Mouse (Mus musculus): ENCODE measurements around the gene Acsl1. TPM values are rescaled to one million over a fixed set of nuclear protein-coding genes. Genes with fewer than 3 reads are reported as not detected.

Gene Acsl1
- total and polyA plus RNA-seq, 2 experiments from 2014 or later = 28.2 to 36.7 TPM

- no peak overlapping the region for H3K4me2 ChIP-seq (ENCODE audit: low read depth, low read length, poor library complexity, severe bottlenecking)
- H3K27ac ChIP-seq (ENCODE audit: low read depth, low read length) = no peak overlapping the region
- no peak overlapping the region for H3K9ac ChIP-seq (replicated peaks; ENCODE audit: low read length, poor library complexity, severe bottlenecking)
- H3K9me3 ChIP-seq (ENCODE audit: low read length) = no peaks in the 10 kb centered on the region
- no peaks in the 10 kb centered on the region for H3K36me3 ChIP-seq (ENCODE audit: insufficient read depth, low read length)
- TF ChIP-seq CTCF (IDR thresholded peaks at IDR 0.05) = no peak
- no peaks in the 10 kb centered on the region for H3K4me1 ChIP-seq (ENCODE audit: insufficient read depth, low read length)
- 86% methylated on average over 7 of the region's 7 CpGs for WGBS
- no peak for DNase-seq (ENCODE audit: low spot score)
- no peak for ATAC-seq (ENCODE audit: low FRiP score)
- no peaks in the 10 kb centered on the region for H3K27me3 ChIP-seq (ENCODE audit: insufficient read depth, low read length)
- H3K4me3 ChIP-seq (ENCODE audit: low read depth, low read length) = no peak overlapping the region
Measured at GRCm38 (mm10) chr8:46566914-46567529, 96.2 kb downstream of the Acsl1 start.

- WGBS = 95% methylated on average over 8 of the region's 8 CpGs
- ATAC-seq (ENCODE audit: low FRiP score) = no peak
- H3K27ac ChIP-seq (ENCODE audit: low read depth, low read length) = no peak overlapping the region
Measured at GRCm38 (mm10) chr8:46567946-46568345, 97.1 kb downstream of the Acsl1 start.

GRCm38 (mm10) chr8:46568942-46569341 is 98.1 kb downstream of the Acsl1 start:
- no peaks in the 10 kb centered on the region for H3K27me3 ChIP-seq (ENCODE audit: insufficient read depth, low read length)
- WGBS = 83% methylated on average over 2 of the region's 2 CpGs
- no peak overlapping the region for H3K27ac ChIP-seq (ENCODE audit: low read depth, low read length)
- no peak overlapping the region for H3K4me2 ChIP-seq (ENCODE audit: low read depth, low read length, poor library complexity, severe bottlenecking)
- DNase-seq (ENCODE audit: low spot score) (peak; percentile 22), ATAC-seq (ENCODE audit: low FRiP score) (no peak)
- 0 out of 2 replicates have a peak, but pooled peaks cover 2% of the 10 kb centered on the region for H3K36me3 ChIP-seq (ENCODE audit: insufficient read depth, low read length)
- no peaks in the 10 kb centered on the region for H3K4me1 ChIP-seq (ENCODE audit: insufficient read depth, low read length)
- H3K9me3 ChIP-seq (ENCODE audit: low read length) = no peaks in the 10 kb centered on the region
- no peak overlapping the region for H3K9ac ChIP-seq (replicated peaks; ENCODE audit: low read length, poor library complexity, severe bottlenecking)
- no peak overlapping the region for H3K4me3 ChIP-seq (ENCODE audit: low read depth, low read length)
- TF ChIP-seq CTCF (IDR thresholded peaks at IDR 0.05) = peak; percentile 67

More at GRCm38 (mm10) chr8:46567946-46568345, 97.1 kb downstream of the Acsl1 start:
- Histone ChIP-seq H3K27me3 (ENCODE audit: insufficient read depth, low read length) (no peaks in the 10 kb centered on the region), H3K4me2 (ENCODE audit: low read depth, low read length, poor library complexity, severe bottlenecking) (no peak overlapping the region), H3K4me1 (ENCODE audit: insufficient read depth, low read length) (no peaks in the 10 kb centered on the region), H3K4me3 (ENCODE audit: low read depth, low read length) (no peak overlapping the region), H3K9ac (replicated peaks; ENCODE audit: low read length, poor library complexity, severe bottlenecking) (no peak overlapping the region), H3K9me3 (ENCODE audit: low read length) (no peaks in the 10 kb centered on the region), H3K36me3 (ENCODE audit: insufficient read depth, low read length) (0 out of 2 replicates have a peak, but pooled peaks cover under 1% of the 10 kb centered on the region)
- DNase-seq (ENCODE audit: low spot score) = no peak
- no peak for TF ChIP-seq CTCF (IDR thresholded peaks at IDR 0.05)

GRCm38 (mm10) chr8:46569659-46570441 is 99.0 kb downstream of the Acsl1 start:
- DNase-seq (ENCODE audit: low spot score) (no peak), ATAC-seq (ENCODE audit: low FRiP score) (no peak)
- WGBS = 91% methylated on average over 19 of the region's 19 CpGs
- Histone ChIP-seq H3K4me2 (ENCODE audit: low read depth, low read length, poor library complexity, severe bottlenecking) (no peak overlapping the region), H3K9me3 (ENCODE audit: low read length) (no peaks in the 10 kb centered on the region), H3K4me1 (ENCODE audit: insufficient read depth, low read length) (no peaks in the 10 kb centered on the region), H3K4me3 (ENCODE audit: low read depth, low read length) (no peak overlapping the region), H3K9ac (replicated peaks; ENCODE audit: low read length, poor library complexity, severe bottlenecking) (no peak overlapping the region), H3K27me3 (ENCODE audit: insufficient read depth, low read length) (no peaks in the 10 kb centered on the region), H3K27ac (ENCODE audit: low read depth, low read length) (no peak overlapping the region), H3K36me3 (ENCODE audit: insufficient read depth, low read length) (0 out of 2 replicates have a peak, but pooled peaks cover 2% of the 10 kb centered on the region)
- no peak for TF ChIP-seq CTCF (IDR thresholded peaks at IDR 0.05)

- 0 out of 2 replicates have a peak, but pooled peaks cover 5% of the 10 kb centered on the region for H3K36me3 ChIP-seq (ENCODE audit: insufficient read depth, low read length)
- no peak for TF ChIP-seq CTCF (IDR thresholded peaks at IDR 0.05)
- no peaks in the 10 kb centered on the region for H3K4me1 ChIP-seq (ENCODE audit: insufficient read depth, low read length)
- no peak overlapping the region for H3K4me3 ChIP-seq (ENCODE audit: low read depth, low read length)
- H3K27ac ChIP-seq (ENCODE audit: low read depth, low read length) = no peak overlapping the region
- H3K9ac ChIP-seq (replicated peaks; ENCODE audit: low read length, poor library complexity, severe bottlenecking) = no peak overlapping the region
- ATAC-seq (ENCODE audit: low FRiP score) (no peak), DNase-seq (ENCODE audit: low spot score) (no peak)
- no peaks in the 10 kb centered on the region for H3K9me3 ChIP-seq (ENCODE audit: low read length)
- 95% methylated on average over 9 of the region's 14 CpGs for WGBS
- H3K4me2 ChIP-seq (ENCODE audit: low read depth, low read length, poor library complexity, severe bottlenecking) = no peak overlapping the region
- H3K27me3 ChIP-seq (ENCODE audit: insufficient read depth, low read length) = no peaks in the 10 kb centered on the region
Measured at GRCm38 (mm10) chr8:46570673-46571072, 99.8 kb downstream of the Acsl1 start.

- 86% methylated on average over 2 of the region's 2 CpGs for WGBS
- no peak for ATAC-seq (ENCODE audit: low FRiP score)
Measured at GRCm38 (mm10) chr8:46573446-46573845, 102.6 kb downstream of the Acsl1 start.

More at GRCm38 (mm10) chr8:46573446-46573845, 102.6 kb downstream of the Acsl1 start:
- no peak for DNase-seq (ENCODE audit: low spot score)
- H3K9ac ChIP-seq (replicated peaks; ENCODE audit: low read length, poor library complexity, severe bottlenecking) = no peak overlapping the region
- no peak overlapping the region for H3K27ac ChIP-seq (ENCODE audit: low read depth, low read length)
- no peak overlapping the region for H3K4me2 ChIP-seq (ENCODE audit: low read depth, low read length, poor library complexity, severe bottlenecking)
- no peaks in the 10 kb centered on the region for H3K27me3 ChIP-seq (ENCODE audit: insufficient read depth, low read length)
- H3K4me1 ChIP-seq (ENCODE audit: insufficient read depth, low read length) = no peaks in the 10 kb centered on the region
- H3K36me3 ChIP-seq (ENCODE audit: insufficient read depth, low read length) = peaks cover 18% of the 10 kb centered on the region
- H3K9me3 ChIP-seq (ENCODE audit: low read length) = no peaks in the 10 kb centered on the region
- H3K4me3 ChIP-seq (ENCODE audit: low read depth, low read length) = no peak overlapping the region
- TF ChIP-seq CTCF (IDR thresholded peaks at IDR 0.05) = no peak
